Mouse (Mus musculus) olfactory bulb, adult 2 months (tissue): ENCODE measurements around the gene Gm49388.

ENCODE experiments used
- CTCF ChIP-seq: fragments of 200-500 bp; IDR thresholded peaks from 2 replicates; pipeline ENCODE4 v1.5.1; 2012; ENCODE audit warnings: low read depth, mild to moderate bottlenecking, low read length, moderate library complexity; ENCODE audit not compliant: insufficient read depth
- POLR2A ChIP-seq: fragments of 200-500 bp; IDR thresholded peaks from 2 replicates; pipeline ENCODE4 v1.6.1; 2012; ENCODE audit warnings: mild to moderate bottlenecking, low read depth, low read length, moderate library complexity; ENCODE audit not compliant: insufficient read depth

DNA sequence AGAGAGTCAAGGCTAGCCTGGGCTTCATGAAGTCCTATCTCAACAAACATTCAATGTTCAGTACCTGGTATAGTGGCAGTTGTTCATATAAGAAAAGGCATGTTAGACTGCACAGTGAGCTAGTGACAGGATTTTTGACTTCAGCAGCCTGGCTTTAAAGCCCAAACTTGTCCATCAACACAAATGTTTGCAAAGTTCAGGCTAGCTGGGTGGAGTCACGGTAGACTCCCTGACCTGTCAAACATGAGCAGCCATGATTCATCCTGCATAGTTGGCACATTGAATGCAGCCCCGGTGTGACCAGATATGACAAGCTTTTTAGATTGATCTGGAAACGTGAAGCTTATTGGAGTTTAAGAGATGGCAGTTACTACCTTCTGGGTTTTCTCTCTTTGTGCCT, 13.3 kb upstream of the Gm49388 start:
- no peak for TF ChIP-seq CTCF
- no peak for TF ChIP-seq POLR2A
